In genomic region chr12:70005103-70005502, GRCm38 (mm10) we compare ENCODE assay signal across 24 mouse cellular contexts. TPM values are rescaled to one million over a fixed set of nuclear protein-coding genes. Genes with fewer than 3 reads are reported as not detected.
DNase-seq lines count a peak whose midpoint lies in the region; ATAC-seq lines count a peak whose summit lies in the region.
"Had no signal": no experiment of that assay in that cellular context is flagged by ENCODE, and none has a peak within 500 bp of the region (broad histone marks: within the 10 kb centered on the region; RNA-seq: fewer than 3 reads in every experiment).

No protein-coding gene starts in this region.

- no peaks in the 10 kb centered on the region for H3K27me3 ChIP-seq in splenic B cell, adult 2 months (ENCODE audit: control insufficient read depth, insufficient read depth, low read length, poor library complexity, severe bottlenecking)
- H3K27me3 ChIP-seq in forebrain, embryonic 12.5 days, result no peaks in the 10 kb centered on the region
- H3K27me3 ChIP-seq: CH12.LX; embryonic facial prominence, embryonic 12.5 days; Patski had no signal

- no peaks in the 10 kb centered on the region for H3K4me1 ChIP-seq in forebrain, embryonic 12.5 days
- H3K4me1 ChIP-seq: embryonic facial prominence, embryonic 10.5 days; embryonic facial prominence, embryonic 12.5 days had no signal

- no peak overlapping the region for H3K9ac ChIP-seq in forebrain, embryonic 12.5 days
- H3K9ac ChIP-seq: embryonic facial prominence, embryonic 12.5 days had no signal

- peak; percentile 15 for DNase-seq in splenic B cell, adult 2 months (ENCODE audit: low read depth, low spot score)
- no peak for DNase-seq in lung, adult 18-20 months
- DNase-seq: adrenal gland, adult 8-10 months; adrenal gland, postnatal 14 days; adrenal gland, postnatal 36 days; B cell, adult 2 months; cerebellum, adult 11-12 months; cerebellum, adult 2 months; cerebellum, adult 9-10 months; cerebellum, postnatal 10 days; cerebellum, postnatal 25 days had no signal

- H3K36me3 ChIP-seq in splenic B cell, adult 2 months (ENCODE audit: control insufficient read depth, insufficient read depth, low read length, poor library complexity, severe bottlenecking), result no peaks in the 10 kb centered on the region
- no peaks in the 10 kb centered on the region for H3K36me3 ChIP-seq in forebrain, embryonic 12.5 days (replicated peaks)
- H3K36me3 ChIP-seq: embryonic facial prominence, embryonic 12.5 days had no signal

- H3K27ac ChIP-seq in forebrain, embryonic 12.5 days, result no peak overlapping the region
- H3K27ac ChIP-seq: embryonic facial prominence, embryonic 10.5 days; embryonic facial prominence, embryonic 12.5 days had no signal

- WGBS in forebrain, embryonic 12.5 days, result 87% methylated on average over 4 of the region's 4 CpGs

- no peak overlapping the region for H3K4me3 ChIP-seq in forebrain, embryonic 12.5 days (replicated peaks)
- H3K4me3 ChIP-seq: embryonic facial prominence, embryonic 10.5 days; embryonic facial prominence, embryonic 12.5 days had no signal

- no peaks in the 10 kb centered on the region for H3K9me3 ChIP-seq in forebrain, embryonic 12.5 days
- H3K9me3 ChIP-seq: embryonic facial prominence, embryonic 10.5 days; embryonic facial prominence, embryonic 12.5 days; G1E had no signal

- peak; percentile 72 for ATAC-seq in granulocyte monocyte progenitor cell, adult 5-6 weeks (replicated peaks; ENCODE audit: poor library complexity, severe bottlenecking)
- peak; percentile 46 for ATAC-seq in megakaryocyte progenitor cell, adult 5-6 weeks (replicated peaks; ENCODE audit: poor library complexity)
- no peak for ATAC-seq in inflammation-experienced regulatory T-cells, adult 6 months
- no peak for ATAC-seq in forebrain, embryonic 12.5 days (ENCODE audit: low FRiP score)
- ATAC-seq: activated CD4-positive, CD25-positive, alpha-beta regulatory T cell, adult 4 months; CD4-positive, CD25-positive, alpha-beta regulatory T cell, adult 4 months; forebrain, embryonic 14.5 days; forebrain, embryonic 16.5 days; Patski had no signal

- H3K4me2 ChIP-seq in forebrain, embryonic 12.5 days, result no peak overlapping the region
- H3K4me2 ChIP-seq: embryonic facial prominence, embryonic 12.5 days had no signal

RNA-seq across cellular contexts. Expression of gene Sav1, which starts 18.3 kb away (rescaled TPM):
- 47.7 and 59.2 TPM in 2 replicates for total RNA-seq in granulocyte monocyte progenitor cell, adult 5-6 weeks (2014; fragmentation: Nextera tagmentation)
- 27.9 and 33.9 TPM in 2 replicates for total RNA-seq in granulocyte monocyte progenitor cell, adult 5-6 weeks (2017)
- 93.9 and 96.8 TPM in 2 replicates for total RNA-seq in megakaryocyte progenitor cell, adult 5-6 weeks (2015)
- 35.5 and 42.6 TPM in 2 replicates for total RNA-seq in megakaryocyte progenitor cell, adult 5-6 weeks (2017)
- polyA plus RNA-seq in inflammation-experienced regulatory T-cells, adult 6 months (2017; shearing (Covaris generic)), result 1 to 10 TPM; 2.9 to 3.5 (median 3.3) TPM
- polyA plus RNA-seq in forebrain, embryonic 12.5 days (2016; fragmentation: Nextera tagmentation; extraction: Ambion mirVana), result 6.3 and 8.0 TPM in 2 replicates

Comparison
In these comparisons a context has a peak if more than half of its experiments do, and no peak if none do; other contexts are left out.
1. ATAC-seq: peak in granulocyte monocyte progenitor cell, adult 5-6 weeks (single experiment) and megakaryocyte progenitor cell, adult 5-6 weeks (single experiment); none in inflammation-experienced regulatory T-cells, adult 6 months (single experiment) and forebrain, embryonic 12.5 days (single experiment).